Mouse (Mus musculus) frontal cortex, adult 2 months (tissue): ENCODE data around the gene Gm20388. TPM values are rescaled to one million over a fixed set of nuclear protein-coding genes. Genes with fewer than 3 reads are reported as not detected.
A peak's percentile ranks its signal among the peaks of the same experiment; 100 is the strongest.

Source experiments
- DNase-seq, 2 experiments: peaks; one replicate each; pipeline ENCODE4 v3.0.0; 2022; ENCODE audit warnings: low spot score in 1 of 2; ENCODE audit errors: extremely low spot score in 1 of 2
- polyA plus RNA-seq: library from polyadenylated mRNA; depleted of rRNA; stranded (reverse); fragments of >200 nt; gene quantifications from 2 replicates; pipeline ENCODE4 v1.2.3, GENCODE M21; 2012

Gene Gm20388
- polyA plus RNA-seq, 1 experiment, result 22.2 TPM

GRCm38 (mm10) chr8:122461473-122462148 is 2551.0 kb downstream of the Gm20388 start:
- peak; percentile 80 to 86 for DNase-seq

- DNase-seq, result no peak
Measured at GRCm38 (mm10) chr8:122462510-122462909, 2551.9 kb downstream of the Gm20388 start.

- DNase-seq, result no peak
Measured at GRCm38 (mm10) chr8:122463651-122464640, 2553.3 kb downstream of the Gm20388 start.

- DNase-seq, result no peak
Measured at GRCm38 (mm10) chr8:122464985-122465384, 2554.3 kb downstream of the Gm20388 start.

GRCm38 (mm10) chr8:122467816-122468215 is 2557.2 kb downstream of the Gm20388 start:
- DNase-seq, result no peak

GRCm38 (mm10) chr8:122469407-122469806 is 2558.8 kb downstream of the Gm20388 start:
- no peak for DNase-seq

- no peak for DNase-seq
Measured at GRCm38 (mm10) chr8:122469965-122470364, 2559.3 kb downstream of the Gm20388 start.

GRCm38 (mm10) chr8:122470691-122471090 is 2560.1 kb downstream of the Gm20388 start:
- DNase-seq, result no peak

- no peak for DNase-seq
Measured at GRCm38 (mm10) chr8:122473911-122474421, 2563.3 kb downstream of the Gm20388 start.

GRCm38 (mm10) chr8:122474951-122475560 is 2564.4 kb downstream of the Gm20388 start:
- DNase-seq, result peak in 1 of 2 experiments; percentile 56

GRCm38 (mm10) chr8:122475580-122476320 is 2565.1 kb downstream of the Gm20388 start, which contains the start of the genes Rnf166 and Ctu2:
Gene Rnf166, minus strand, starts transcription at chr8:122476064.
Gene Ctu2, plus strand, starts transcription at chr8:122476143.
- DNase-seq, result peak; percentile 64 to 93

- DNase-seq, result no peak
Measured at GRCm38 (mm10) chr8:122482448-122482847, 2571.8 kb downstream of the Gm20388 start.

- no peak for DNase-seq
Measured at GRCm38 (mm10) chr8:122483877-122484276, 2573.2 kb downstream of the Gm20388 start.

- DNase-seq, result no peak
Measured at GRCm38 (mm10) chr8:122484831-122485230, 2574.2 kb downstream of the Gm20388 start.

- no peak for DNase-seq
Measured at GRCm38 (mm10) chr8:122488387-122488786, 2577.7 kb downstream of the Gm20388 start.

- no peak for DNase-seq
Measured at GRCm38 (mm10) chr8:122497016-122497734, 2586.5 kb downstream of the Gm20388 start.

GRCm38 (mm10) chr8:122497912-122498311 is 2587.3 kb downstream of the Gm20388 start:
- no peak for DNase-seq

- peak in 1 of 2 experiments; percentile 86 for DNase-seq
Measured at GRCm38 (mm10) chr8:122500856-122501255, 2590.2 kb downstream of the Gm20388 start.

- DNase-seq, result no peak
Measured at GRCm38 (mm10) chr8:122511552-122511951, 2600.9 kb downstream of the Gm20388 start.
